Mouse (Mus musculus): ENCODE measurements at regions not wholly inside any gene's neighbourhood (a gene's known extent, or its start where the extent isn't known, plus 50 kb on each side); places are given as distances from the start of the nearest gene placed in this dataset.

- 75% methylated on average over 7 of the region's 7 CpGs for WGBS
- no peak for DNase-seq (ENCODE audit: low read depth, low spot score)
Observed at GRCm38 (mm10) chr3:34974371-34974770, 324.2 kb downstream of the Sox2 start.
